Mouse (Mus musculus) c-Kit-positive CD71-positive TER-119-negative erythroid progenitor cells, embryonic 14.5 days (primary cell): ENCODE results near the gene Fbxo48.

Source experiments
- DNase-seq: peaks from one replicate; pipeline ENCODE4 v3.0.0-alpha.2; 2013; ENCODE audit warnings: low read depth

The Fbxo48 gene

GRCm38 (mm10) chr11:16972027-16972426 lies 20.9 kb downstream of the Fbxo48 start:
- DNase-seq: no peak

- no peak for DNase-seq
These were observed 21.9 kb downstream of the Fbxo48 start for GRCm38 (mm10) chr11:16973086-16973485.

GRCm38 (mm10) chr11:16976937-16977336 lies 25.8 kb downstream of the Fbxo48 start:
- no peak for DNase-seq

DNA sequence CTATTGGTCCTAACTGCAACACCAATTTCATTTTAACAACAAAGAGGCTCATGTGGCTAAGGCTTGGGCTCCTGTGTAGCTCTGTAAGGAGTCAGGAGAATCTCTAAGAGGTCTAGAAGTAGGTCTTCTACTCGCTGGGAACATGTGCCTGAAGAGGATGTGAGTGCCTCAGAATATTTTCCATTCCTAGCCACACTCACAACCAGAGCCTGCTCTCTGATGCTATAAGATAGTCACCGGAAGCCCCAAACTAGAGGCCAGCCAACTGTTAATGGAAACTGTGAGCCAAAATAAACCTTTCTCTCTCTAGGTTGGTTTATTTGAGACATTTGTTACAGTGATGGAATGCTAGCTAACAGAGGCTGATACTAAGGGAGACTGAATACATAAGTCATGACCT lies 26.4 kb downstream of the Fbxo48 start:
- no peak for DNase-seq

DNA sequence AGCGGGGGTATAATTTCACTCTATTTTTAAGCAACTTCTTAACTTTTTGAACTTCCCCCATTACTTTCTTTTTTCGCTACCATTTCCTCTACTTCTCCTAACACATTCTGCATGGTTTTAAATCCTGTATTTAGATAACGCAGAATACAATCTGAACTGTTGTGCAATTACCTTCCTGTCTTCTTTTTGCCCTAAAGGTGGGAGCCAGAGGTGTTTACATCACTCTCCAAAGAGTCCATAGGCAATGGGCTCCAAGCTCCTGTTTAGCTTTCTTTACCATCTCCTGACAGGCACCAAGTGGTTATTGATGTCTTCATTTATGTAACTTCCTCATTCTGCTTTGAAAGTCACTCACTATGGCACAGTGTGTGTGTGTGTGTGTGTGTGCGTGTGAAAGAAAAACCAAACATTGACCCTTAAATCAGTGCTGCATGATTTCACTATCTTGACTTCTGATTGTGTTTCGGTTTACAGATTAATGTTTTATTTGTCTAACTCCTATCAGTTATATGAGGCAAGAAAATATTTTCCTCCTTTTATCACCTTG lies 27.1 kb downstream of the Fbxo48 start:
- no peak for DNase-seq

DNA sequence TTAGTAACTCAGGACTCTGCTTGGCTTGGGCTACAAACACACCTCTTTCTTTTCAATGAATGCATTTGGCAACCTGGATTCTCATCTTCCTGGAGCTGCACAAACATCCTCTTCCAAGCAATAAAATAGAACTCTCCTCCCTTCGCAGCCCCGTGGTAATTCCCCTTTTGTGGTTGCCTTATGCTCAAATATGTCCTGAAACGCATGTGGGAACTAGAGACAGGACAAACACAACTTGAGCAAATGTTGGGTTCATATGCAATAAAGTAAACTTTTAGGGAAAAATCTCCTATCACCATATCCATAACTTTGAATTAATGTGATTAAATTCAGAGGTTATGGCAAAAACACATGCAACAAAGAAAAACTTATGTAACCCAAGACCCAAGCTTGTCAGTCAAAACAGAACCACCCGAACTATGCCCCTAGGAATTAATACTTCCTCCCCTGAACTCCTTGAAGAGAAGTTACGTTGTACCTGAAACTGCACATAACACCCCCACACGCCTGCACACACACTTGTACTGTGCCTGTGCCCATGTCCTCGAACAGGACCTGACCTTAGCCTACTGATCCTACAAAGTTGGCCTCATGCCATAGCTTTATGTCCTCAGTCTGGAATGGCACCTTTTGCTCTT lies 35.5 kb downstream of the Fbxo48 start:
- DNase-seq: no peak

GRCm38 (mm10) chr11:16987745-16988328 lies 36.7 kb downstream of the Fbxo48 start:
- no peak for DNase-seq

- DNase-seq: no peak
These were observed 38.7 kb downstream of the Fbxo48 start for GRCm38 (mm10) chr11:16989885-16990284.

DNA sequence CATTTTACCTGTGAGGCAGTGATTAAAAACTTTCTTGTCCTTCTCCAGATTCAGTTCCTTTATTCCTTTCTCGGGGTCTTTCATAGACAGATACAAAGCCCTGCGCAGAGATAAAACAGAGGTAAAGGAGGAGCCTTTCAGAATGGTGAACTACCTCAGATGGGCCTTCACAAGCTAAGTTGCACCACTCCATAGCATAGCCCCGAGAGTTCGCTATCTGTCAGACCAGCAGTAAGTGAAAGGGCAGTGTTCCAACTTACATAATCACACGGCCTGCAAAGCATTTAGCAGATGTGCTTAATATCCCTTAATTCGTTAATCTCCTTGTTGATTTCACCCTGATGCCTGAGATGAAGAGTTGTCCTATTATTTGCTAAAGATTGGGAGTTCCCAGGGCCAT lies 41.7 kb downstream of the Fbxo48 start:
- no peak for DNase-seq

DNA sequence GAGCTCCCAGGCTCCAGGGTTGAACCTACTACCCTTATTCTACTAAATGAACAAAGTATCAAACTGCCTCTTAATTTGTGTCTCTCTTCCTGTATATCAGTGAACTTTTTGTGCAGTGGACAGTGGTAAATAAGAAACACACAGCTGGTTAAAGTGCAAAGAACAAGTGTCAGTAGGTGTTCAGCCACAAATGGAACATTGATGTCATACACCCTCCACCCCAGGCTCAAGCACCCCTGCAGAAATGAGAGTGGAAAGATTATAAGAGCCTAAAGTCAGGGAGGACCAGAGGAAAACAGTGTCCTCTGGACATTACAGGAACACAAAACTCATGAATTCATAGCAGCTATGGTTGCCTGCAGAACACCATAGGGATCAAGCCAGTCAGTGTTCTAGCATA lies 45.6 kb downstream of the Fbxo48 start:
- DNase-seq: no peak

DNA sequence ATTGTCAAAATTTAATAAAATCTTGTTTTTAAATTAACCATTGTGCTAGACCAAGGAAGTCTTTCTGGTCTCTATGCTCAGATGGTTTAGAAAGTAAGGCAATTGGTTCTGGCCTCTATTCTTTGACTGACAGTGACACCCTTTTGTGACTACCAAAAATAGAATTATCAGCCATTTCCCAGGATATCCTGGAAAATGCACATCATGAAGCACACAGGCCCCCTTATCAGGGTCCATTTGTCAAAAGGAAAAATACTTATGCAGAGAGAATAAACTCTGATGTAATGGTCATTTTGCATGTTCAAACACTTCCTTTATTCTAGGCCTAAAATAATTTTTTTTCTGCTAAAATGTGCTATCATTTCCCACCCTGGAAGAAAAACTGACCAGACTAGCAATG lies 46.3 kb downstream of the Fbxo48 start:
- DNase-seq: no peak

- DNase-seq: no peak
These were observed 48.2 kb downstream of the Fbxo48 start for GRCm38 (mm10) chr11:16999387-16999786.

- no peak for DNase-seq
These were observed 48.8 kb downstream of the Fbxo48 start for GRCm38 (mm10) chr11:16999933-17000332.

GRCm38 (mm10) chr11:17000353-17001334 lies 49.5 kb downstream of the Fbxo48 start:
- no peak for DNase-seq

DNA sequence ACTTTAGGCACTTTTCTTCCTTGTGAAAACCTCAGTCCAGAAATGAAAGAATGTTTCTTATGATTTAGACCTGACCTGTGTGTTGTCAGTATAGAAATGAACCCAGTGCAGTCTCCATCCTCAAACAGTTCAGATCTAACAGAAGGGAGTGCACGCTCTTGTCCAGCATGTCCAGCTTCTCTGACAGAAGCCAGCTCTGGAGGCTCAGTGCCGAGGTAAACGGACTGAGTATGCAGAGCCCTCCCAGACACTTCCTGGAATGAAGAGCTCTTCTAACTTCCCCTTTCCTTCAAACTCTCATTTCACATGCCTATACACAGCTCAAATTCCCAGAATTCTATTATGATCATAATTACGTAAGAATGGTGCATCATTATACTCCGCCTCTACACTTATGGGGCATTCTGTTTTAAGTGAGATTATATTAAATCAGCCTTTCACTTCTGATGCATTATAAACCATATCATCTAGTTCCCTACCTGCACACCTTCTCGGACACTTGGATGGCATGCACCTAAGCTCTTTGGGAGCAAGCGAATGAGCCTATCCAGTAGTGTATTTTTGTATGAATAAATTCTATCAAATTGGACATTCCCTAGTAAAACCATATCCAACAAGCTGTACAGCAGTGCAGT lies 51.7 kb downstream of the Fbxo48 start:
- DNase-seq: no peak

DNA sequence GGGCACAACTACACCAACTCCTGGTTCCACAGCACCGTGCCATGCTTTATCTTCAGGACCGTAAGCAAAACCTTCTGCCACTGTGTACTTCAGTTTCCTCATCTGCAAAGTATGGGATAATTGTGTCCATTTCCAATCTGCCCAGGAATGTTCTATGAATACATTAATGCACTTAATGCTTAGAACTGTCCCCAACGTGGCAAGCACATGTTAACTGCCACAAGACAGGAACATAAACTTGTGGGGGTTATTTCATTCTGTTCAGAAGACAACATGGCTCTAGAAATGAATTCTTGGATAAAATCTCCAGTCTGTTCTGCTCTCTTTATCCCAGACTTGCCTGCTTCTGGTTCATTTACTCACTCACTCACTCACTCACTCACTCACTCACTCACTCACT lies 52.6 kb downstream of the Fbxo48 start:
- DNase-seq: no peak
